Mouse (Mus musculus) heart, embryonic 11.5 days (tissue): ENCODE data around the gene Nynrin. TPM values are rescaled to one million over a fixed set of nuclear protein-coding genes. Genes with fewer than 3 reads are reported as not detected.
A peak's percentile ranks its signal among the peaks of the same experiment; 100 is the strongest.

Experiments used
- ATAC-seq: fragments of 200-750 bp; cut with Nextera tagmentation; replicated peaks from 2 replicates; pipeline ENCODE4 v1.8.0; 2017; ENCODE audit warnings: moderate library complexity; ENCODE audit not compliant: insufficient number of reproducible peaks, low FRiP score, low TSS enrichment
- H3K27ac ChIP-seq: fragments of 300-500 bp; sonication (generic); 2 replicates; pipeline ENCODE4 v1.5.1; 2014; ENCODE audit warnings: mild to moderate bottlenecking, low read depth, low read length
- H3K27me3 ChIP-seq: fragments of 300-500 bp; sonication (generic); 2 replicates; pipeline ENCODE4 v1.6.1; 2014; ENCODE audit warnings: mild to moderate bottlenecking, low read length, mixed read lengths; ENCODE audit not compliant: control insufficient read depth, insufficient read depth
- H3K36me3 ChIP-seq: fragments of 300-500 bp; sonication (generic); 2 replicates; pipeline ENCODE4 v1.6.1; 2014; ENCODE audit warnings: mild to moderate bottlenecking, low read length, moderate library complexity, mixed read lengths; ENCODE audit not compliant: control insufficient read depth, insufficient read depth
- H3K4me1 ChIP-seq: fragments of 300-500 bp; sonication (generic); 2 replicates; pipeline ENCODE4 v1.6.1; 2014; ENCODE audit warnings: low read length; ENCODE audit not compliant: control insufficient read depth, insufficient read depth
- H3K4me2 ChIP-seq: fragments of 300-500 bp; sonication (generic); 2 replicates; pipeline ENCODE4 v1.6.1; 2014; ENCODE audit warnings: mild to moderate bottlenecking, moderate library complexity
- H3K4me3 ChIP-seq: fragments of 300-500 bp; sonication (generic); 2 replicates; pipeline ENCODE4 v1.5.1; 2014; ENCODE audit warnings: low read depth, low read length
- H3K9ac ChIP-seq: fragments of 300-500 bp; sonication (generic); 2 replicates; pipeline ENCODE4 v1.6.1; 2014; ENCODE audit warnings: mild to moderate bottlenecking, low read depth, low read length, moderate library complexity
- H3K9me3 ChIP-seq: fragments of 300-500 bp; sonication (generic); replicated peaks from 2 replicates; pipeline ENCODE4 v1.6.1; 2016; ENCODE audit warnings: low read length; ENCODE audit not compliant: control insufficient read depth
- WGBS: fragments of 180-500 bp; shearing (Covaris S2); extraction: QIAGEN DNeasy Blood & Tissue Kit; methylation state at CpG from one replicate; pipeline ENCODE4 v1.1.7; 2014; ENCODE audit not compliant: insufficient replicate concordance; 5-methylcytosine and 5-hydroxymethylcytosine counted together
- polyA plus RNA-seq: library from polyadenylated mRNA; unstranded; fragments of >200 nt; fragmentation: Nextera tagmentation; extraction: Ambion mirVana; gene quantifications from 2 replicates; pipeline ENCODE4 v1.2.1, GENCODE M21; 2014

The Nynrin gene
- polyA plus RNA-seq = 12.5 and 20.3 TPM in 2 replicates

DNA sequence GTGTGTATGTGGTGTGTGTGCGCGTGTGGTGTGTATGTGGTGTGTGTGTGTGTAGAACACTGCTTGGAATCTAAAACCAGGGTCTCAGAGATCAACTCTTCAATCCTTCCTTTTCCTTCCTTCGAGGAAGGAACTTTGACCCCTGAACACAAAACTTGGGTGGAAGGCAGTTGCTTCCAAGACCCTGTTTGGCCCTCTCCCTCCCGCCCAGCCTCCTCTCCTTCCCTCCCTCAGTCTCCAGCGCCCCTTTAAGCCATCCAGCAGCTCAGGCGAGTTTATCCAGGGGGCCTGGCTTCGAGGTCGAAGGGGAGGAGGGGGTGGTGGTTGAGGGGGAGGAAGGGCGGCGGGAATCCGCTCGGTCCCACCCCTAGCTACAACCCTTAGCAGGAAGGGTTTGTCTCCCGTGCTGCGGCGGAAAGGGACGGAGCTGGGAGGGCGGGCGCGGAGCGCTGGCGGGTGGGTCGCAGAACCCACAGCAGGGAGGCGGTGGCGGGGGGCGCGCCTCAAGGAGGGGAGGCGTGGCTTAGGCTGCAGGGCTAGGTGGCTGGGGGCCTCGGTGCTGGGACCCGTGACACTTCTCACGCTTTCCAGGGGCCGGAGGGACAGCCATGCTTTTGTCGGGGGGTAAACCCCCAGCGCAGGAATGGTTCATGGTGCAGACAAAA is at the start of gene Nynrin:
Gene Nynrin (plus strand): TSS at position 390 of the 665 bp plus-strand sequence.
- peak within 1 kb of the TSS; percentile 97 for H3K27ac ChIP-seq
- H3K4me1 ChIP-seq = peaks cover 40% of the 10 kb centered on the region
- peak within 1 kb of the TSS; percentile 73 for H3K4me3 ChIP-seq
- no peaks in the 10 kb centered on the region for H3K36me3 ChIP-seq
- WGBS = 1% methylated on average over 32 of the region's 33 CpGs
- peak within 1 kb of the TSS; percentile 93 for H3K9ac ChIP-seq
- H3K9me3 ChIP-seq = no peaks in the 10 kb centered on the region
- H3K27me3 ChIP-seq = no peaks in the 10 kb centered on the region
- peak within 1 kb of the TSS; percentile 80 for H3K4me2 ChIP-seq
- ATAC-seq = peak; percentile 86

- H3K4me3 ChIP-seq = peak overlapping the region; percentile 49
- WGBS = 14% methylated on average over 16 of the region's 16 CpGs
Observed at GRCm38 (mm10) chr14:55814885-55815284, 38.9 kb upstream of the Nynrin start.

DNA sequence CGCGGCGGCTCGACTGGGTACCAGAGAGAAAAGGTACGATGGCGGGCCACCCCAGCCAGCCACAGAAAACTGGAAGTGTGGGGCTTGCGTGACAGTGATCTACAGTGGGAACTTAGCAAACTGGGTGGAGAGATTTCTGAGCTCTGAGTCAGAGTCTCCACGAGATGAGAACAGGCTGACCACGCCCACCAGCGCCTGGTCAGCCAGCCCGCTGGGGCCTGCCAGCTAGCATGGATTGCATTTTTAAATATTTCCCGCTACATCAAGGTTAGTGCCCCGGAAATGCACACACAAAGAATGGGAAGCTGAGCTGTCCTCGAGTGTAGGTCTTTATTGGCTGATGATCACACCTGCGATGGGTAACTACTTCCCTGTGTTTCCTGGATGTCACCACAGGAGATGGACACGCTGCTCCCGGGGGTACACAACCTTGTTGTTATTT is 38.5 kb upstream of the Nynrin start:
- no peaks in the 10 kb centered on the region for H3K36me3 ChIP-seq
- H3K27ac ChIP-seq = no peak overlapping the region
- peak overlapping the region; percentile 60 for H3K4me2 ChIP-seq
- peak; percentile 35; the same call in 1 of the 2 replicates for ATAC-seq
- peak overlapping the region; percentile 59 for H3K9ac ChIP-seq
- no peaks in the 10 kb centered on the region for H3K27me3 ChIP-seq
- H3K4me1 ChIP-seq = no peaks in the 10 kb centered on the region
- 22% methylated on average over 17 of the region's 17 CpGs for WGBS
- peak overlapping the region; percentile 49 for H3K4me3 ChIP-seq
- H3K9me3 ChIP-seq = no peaks in the 10 kb centered on the region

More at GRCm38 (mm10) chr14:55814885-55815284, 38.9 kb upstream of the Nynrin start:
- Histone ChIP-seq H3K36me3 (no peaks in the 10 kb centered on the region), H3K9me3 (no peaks in the 10 kb centered on the region), H3K9ac (peak overlapping the region; percentile 59), H3K4me2 (peak overlapping the region; percentile 60), H3K27ac (no peak overlapping the region), H3K4me1 (no peaks in the 10 kb centered on the region), H3K27me3 (no peaks in the 10 kb centered on the region)
- no peak for ATAC-seq

GRCm38 (mm10) chr14:55819845-55820405 is 33.9 kb upstream of the Nynrin start:
- no peaks in the 10 kb centered on the region for H3K36me3 ChIP-seq
- no peak overlapping the region for H3K9ac ChIP-seq
- no peaks in the 10 kb centered on the region for H3K27me3 ChIP-seq
- H3K4me2 ChIP-seq = no peak overlapping the region
- no peaks in the 10 kb centered on the region for H3K9me3 ChIP-seq
- no peak overlapping the region for H3K4me3 ChIP-seq
- H3K27ac ChIP-seq = no peak overlapping the region
- 70% methylated on average over 7 of the region's 7 CpGs for WGBS
- H3K4me1 ChIP-seq = peaks cover 8% of the 10 kb centered on the region
- no peak for ATAC-seq

GRCm38 (mm10) chr14:55820576-55820975 is 33.2 kb upstream of the Nynrin start:
- no peak for ATAC-seq
- no peaks in the 10 kb centered on the region for H3K9me3 ChIP-seq
- peaks cover 12% of the 10 kb centered on the region for H3K4me1 ChIP-seq
- H3K9ac ChIP-seq = no peak overlapping the region
- H3K36me3 ChIP-seq = no peaks in the 10 kb centered on the region
- H3K27ac ChIP-seq = no peak overlapping the region
- peaks cover 2% of the 10 kb centered on the region; the same call in 1 of the 2 replicates for H3K27me3 ChIP-seq
- 76% methylated on average over 9 of the region's 9 CpGs for WGBS
- no peak overlapping the region for H3K4me2 ChIP-seq
- no peak overlapping the region for H3K4me3 ChIP-seq

DNA sequence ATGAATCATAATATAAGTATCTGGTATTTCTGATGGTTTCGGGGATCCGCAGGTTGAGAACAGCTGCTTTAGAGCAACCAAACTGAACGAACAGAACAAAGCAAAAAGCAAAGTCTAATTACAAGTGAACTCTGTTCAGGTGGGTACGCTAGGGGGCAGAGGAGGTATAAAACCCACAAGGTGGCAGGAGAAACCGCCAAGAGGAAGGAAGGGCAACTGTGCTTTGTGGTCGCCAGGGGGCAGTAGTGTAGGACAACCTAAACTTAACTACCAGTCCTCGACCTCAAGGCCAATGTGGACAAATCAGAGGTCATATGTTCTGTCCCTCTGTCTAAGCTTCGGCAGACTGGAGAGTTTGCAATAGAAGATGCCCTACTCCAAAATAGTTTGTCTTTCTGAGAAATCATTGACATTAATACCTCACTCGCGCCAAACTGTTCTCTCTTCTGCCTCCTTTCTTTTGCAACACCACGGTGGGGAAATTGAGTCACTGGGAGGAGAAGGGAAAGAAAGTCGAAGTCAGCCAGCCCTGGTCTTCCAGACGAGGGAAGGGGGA is 31.3 kb upstream of the Nynrin start:
- peak overlapping the region; percentile 64 for H3K4me3 ChIP-seq
- no peaks in the 10 kb centered on the region for H3K36me3 ChIP-seq
- H3K27me3 ChIP-seq = peaks cover 11% of the 10 kb centered on the region
- 6% methylated on average over 13 of the region's 13 CpGs for WGBS
- H3K4me1 ChIP-seq = peaks cover 26% of the 10 kb centered on the region
- 0 out of 2 replicates have a peak overlapping the region, but pooled peaks have one; percentile 81 for H3K9ac ChIP-seq
- H3K9me3 ChIP-seq = no peaks in the 10 kb centered on the region
- no peak for ATAC-seq
- peak overlapping the region; percentile 94 for H3K4me2 ChIP-seq
- peak overlapping the region; percentile 92 for H3K27ac ChIP-seq

- Histone ChIP-seq H3K4me2 (peak within 1 kb of the TSS; percentile 94), H3K4me1 (peaks cover 27% of the 10 kb centered on the region), H3K27ac (peak within 1 kb of the TSS; percentile 92), H3K27me3 (peaks cover 11% of the 10 kb centered on the region), H3K9me3 (no peaks in the 10 kb centered on the region), H3K4me3 (peak within 1 kb of the TSS; percentile 64), H3K36me3 (no peaks in the 10 kb centered on the region), H3K9ac (peak within 1 kb of the TSS; percentile 81)
- WGBS = under 1% methylated on average over 44 of the region's 46 CpGs
- ATAC-seq = peak; percentile 77
Observed at GRCm38 (mm10) chr14:55822991-55823762, 30.6 kb upstream of the Nynrin start, which contains the start of gene Nfatc4. Nfatc4 (plus strand) TSS chr14:55823144.

DNA sequence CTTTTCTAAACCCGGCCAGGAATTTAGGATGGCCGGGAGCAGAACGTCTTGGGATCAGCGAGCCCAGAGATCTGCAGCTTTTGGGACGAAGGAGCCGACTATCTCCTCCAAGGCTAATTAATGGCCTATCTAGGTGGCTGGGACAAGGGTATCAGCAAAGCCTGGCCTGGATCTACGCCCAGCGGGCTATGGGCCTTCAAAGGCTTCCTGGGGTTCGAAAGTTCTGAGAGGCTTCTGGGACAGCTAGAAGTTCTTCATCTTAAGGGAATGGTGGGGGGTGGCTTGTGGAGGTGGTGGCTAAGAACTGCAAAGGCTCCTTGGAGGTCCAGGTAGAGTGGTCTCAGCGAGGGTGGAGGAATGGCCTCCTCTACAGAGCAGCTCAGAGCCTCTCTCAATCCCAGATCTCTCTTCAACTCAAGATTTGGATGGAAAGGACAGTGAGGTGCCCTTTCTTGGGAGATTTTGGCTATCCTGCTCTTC is 29.8 kb upstream of the Nynrin start:
- Histone ChIP-seq H3K36me3 (no peaks in the 10 kb centered on the region; the same call in 1 of the 2 replicates), H3K4me2 (peak overlapping the region; percentile 94), H3K4me1 (peaks cover 33% of the 10 kb centered on the region), H3K9ac (peak overlapping the region; percentile 81), H3K9me3 (no peaks in the 10 kb centered on the region), H3K27me3 (peaks cover 11% of the 10 kb centered on the region), H3K4me3 (peak overlapping the region; percentile 64), H3K27ac (peak overlapping the region; percentile 92)
- ATAC-seq = no peak
- 2% methylated on average over 10 of the region's 10 CpGs for WGBS
